Mouse (Mus musculus): ENCODE results near the gene Ctrb1. TPM values are rescaled to one million over a fixed set of nuclear protein-coding genes. Genes with fewer than 3 reads are reported as not detected.

The Ctrb1 gene
- total and polyA plus RNA-seq, 2 experiments from 2014 or later = not detected

DNA sequence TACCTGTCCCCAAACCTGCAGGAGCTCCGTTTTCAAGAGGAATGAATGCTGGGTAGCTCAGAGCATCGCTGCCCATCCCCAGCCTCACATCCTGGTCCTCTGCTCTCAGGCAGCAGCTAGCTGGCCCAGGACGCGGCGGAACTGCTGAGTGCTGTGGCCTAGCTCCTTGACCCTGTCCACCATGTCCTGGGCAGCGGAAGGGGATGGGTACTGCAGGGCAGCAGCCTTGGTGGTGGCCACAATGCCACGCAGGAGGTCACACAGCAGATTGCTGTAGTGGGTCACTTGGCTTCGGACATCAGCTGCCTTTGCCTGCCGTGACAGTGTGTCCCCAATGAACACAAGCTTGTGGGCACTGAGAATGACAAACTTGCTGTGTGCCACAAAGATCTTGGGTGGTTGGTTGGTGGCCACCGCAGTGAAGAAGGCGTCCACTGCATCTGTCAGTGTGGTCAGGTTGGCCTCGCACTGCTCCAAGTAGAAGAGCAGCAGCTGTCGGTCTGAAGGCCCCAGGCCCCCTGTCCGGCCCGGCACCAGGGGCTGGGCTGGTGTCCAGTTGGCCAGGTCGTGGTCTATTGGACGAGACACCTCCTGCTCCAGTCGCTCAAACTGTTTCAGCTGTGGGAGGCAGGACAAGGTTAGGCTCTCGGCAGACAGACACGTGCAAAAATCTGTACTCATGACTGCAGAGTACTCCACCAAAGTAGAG lies 20.1 kb upstream of the Ctrb1 start:
- peaks cover 42% of the 10 kb centered on the region for H3K36me3 ChIP-seq (ENCODE audit: insufficient read depth, low read length)
- H3K27me3 ChIP-seq (ENCODE audit: insufficient read depth, low read length) = no peaks in the 10 kb centered on the region

DNA sequence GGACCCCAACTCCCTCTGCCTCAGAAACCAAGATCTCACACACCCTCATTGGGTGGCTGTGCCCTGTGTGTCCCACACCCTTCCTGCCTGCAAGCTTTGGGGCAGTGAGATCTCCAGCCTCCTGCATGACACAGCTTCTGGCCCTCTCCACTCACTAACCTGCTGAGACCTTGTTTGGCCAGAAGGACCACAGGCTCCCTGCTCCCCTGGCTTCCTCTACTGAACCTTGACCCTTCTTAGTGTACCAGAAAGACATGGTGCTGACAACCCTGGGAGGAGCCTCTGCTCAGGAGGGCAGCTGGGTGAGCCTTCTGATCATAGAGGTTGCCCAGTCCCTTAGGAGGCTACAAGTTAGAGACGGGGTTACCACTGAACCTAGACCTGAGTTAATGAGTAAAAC lies 18.4 kb upstream of the Ctrb1 start:
- WGBS = 90% methylated on average over 1 of the region's 1 CpGs
- DNase-seq (ENCODE audit: low spot score) = no peak
- H3K36me3 ChIP-seq (ENCODE audit: insufficient read depth, low read length) = peaks cover 35% of the 10 kb centered on the region

More for the DNA sequence above, 20.1 kb upstream of the Ctrb1 start:
- Histone ChIP-seq H3K9me3 (ENCODE audit: low read length) (no peaks in the 10 kb centered on the region), H3K4me2 (ENCODE audit: low read depth, low read length, poor library complexity, severe bottlenecking) (no peak overlapping the region), H3K27ac (ENCODE audit: low read depth, low read length) (no peak overlapping the region), H3K4me1 (ENCODE audit: insufficient read depth, low read length) (no peaks in the 10 kb centered on the region), H3K4me3 (ENCODE audit: low read depth, low read length) (no peak overlapping the region), H3K9ac (replicated peaks; ENCODE audit: low read length, poor library complexity, severe bottlenecking) (no peak overlapping the region)
- DNase-seq (ENCODE audit: low spot score) (no peak), ATAC-seq (ENCODE audit: low FRiP score) (no peak)
- no peak for TF ChIP-seq CTCF (IDR thresholded peaks at IDR 0.05)
- WGBS = 94% methylated on average over 20 of the region's 20 CpGs

DNA sequence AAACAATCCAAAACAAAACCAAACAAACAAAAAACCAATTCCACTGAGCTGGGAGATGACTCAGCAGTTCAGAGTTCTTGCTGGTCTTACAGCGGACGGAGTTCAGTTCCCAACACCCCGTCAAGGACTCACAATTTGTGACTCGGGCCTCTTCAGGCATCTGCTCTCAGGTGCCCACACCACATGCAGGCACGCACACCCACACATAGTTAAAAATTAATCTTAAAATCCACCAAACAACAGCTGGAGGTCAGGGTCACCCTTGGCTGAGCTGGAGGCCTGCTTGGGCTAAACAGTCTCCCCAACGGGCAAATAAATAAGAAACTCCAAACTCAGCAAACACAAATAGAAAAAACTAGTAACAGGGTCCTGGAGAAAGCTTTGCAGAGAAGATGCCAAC lies 17.5 kb upstream of the Ctrb1 start:
- Histone ChIP-seq H3K9ac (replicated peaks; ENCODE audit: low read length, poor library complexity, severe bottlenecking) (no peak overlapping the region), H3K27me3 (ENCODE audit: insufficient read depth, low read length) (no peaks in the 10 kb centered on the region), H3K4me3 (ENCODE audit: low read depth, low read length) (no peak overlapping the region), H3K27ac (ENCODE audit: low read depth, low read length) (no peak overlapping the region), H3K36me3 (ENCODE audit: insufficient read depth, low read length) (peaks cover 26% of the 10 kb centered on the region), H3K9me3 (ENCODE audit: low read length) (no peaks in the 10 kb centered on the region), H3K4me1 (ENCODE audit: insufficient read depth, low read length) (no peaks in the 10 kb centered on the region), H3K4me2 (ENCODE audit: low read depth, low read length, poor library complexity, severe bottlenecking) (no peak overlapping the region)
- DNase-seq (ENCODE audit: low spot score) (no peak), ATAC-seq (ENCODE audit: low FRiP score) (no peak)
- TF ChIP-seq CTCF (IDR thresholded peaks at IDR 0.05) = no peak
- 93% methylated on average over 6 of the region's 6 CpGs for WGBS

More for the DNA sequence above, 18.4 kb upstream of the Ctrb1 start:
- no peak overlapping the region for H3K4me3 ChIP-seq (ENCODE audit: low read depth, low read length)
- no peak overlapping the region for H3K4me2 ChIP-seq (ENCODE audit: low read depth, low read length, poor library complexity, severe bottlenecking)
- H3K9ac ChIP-seq (replicated peaks; ENCODE audit: low read length, poor library complexity, severe bottlenecking) = no peak overlapping the region
- no peak for ATAC-seq (ENCODE audit: low FRiP score)
- H3K27me3 ChIP-seq (ENCODE audit: insufficient read depth, low read length) = no peaks in the 10 kb centered on the region
- no peaks in the 10 kb centered on the region for H3K9me3 ChIP-seq (ENCODE audit: low read length)
- H3K27ac ChIP-seq (ENCODE audit: low read depth, low read length) = no peak overlapping the region
- TF ChIP-seq CTCF (IDR thresholded peaks at IDR 0.05) = no peak
- H3K4me1 ChIP-seq (ENCODE audit: insufficient read depth, low read length) = no peaks in the 10 kb centered on the region

GRCm38 (mm10) chr8:111705699-111706098 lies 14.9 kb upstream of the Ctrb1 start:
- WGBS = 64% methylated on average over 5 of the region's 5 CpGs
- Histone ChIP-seq H3K36me3 (ENCODE audit: insufficient read depth, low read length) (peaks cover 15% of the 10 kb centered on the region), H3K4me1 (ENCODE audit: insufficient read depth, low read length) (no peaks in the 10 kb centered on the region), H3K9ac (replicated peaks; ENCODE audit: low read length, poor library complexity, severe bottlenecking) (no peak overlapping the region), H3K4me2 (ENCODE audit: low read depth, low read length, poor library complexity, severe bottlenecking) (no peak overlapping the region), H3K9me3 (ENCODE audit: low read length) (no peaks in the 10 kb centered on the region), H3K27ac (ENCODE audit: low read depth, low read length) (no peak overlapping the region), H3K27me3 (ENCODE audit: insufficient read depth, low read length) (no peaks in the 10 kb centered on the region), H3K4me3 (ENCODE audit: low read depth, low read length) (no peak overlapping the region)
- DNase-seq (ENCODE audit: low spot score) (no peak), ATAC-seq (ENCODE audit: low FRiP score) (no peak)
- no peak for TF ChIP-seq CTCF (IDR thresholded peaks at IDR 0.05)

- no peak for TF ChIP-seq CTCF (IDR thresholded peaks at IDR 0.05)
- Histone ChIP-seq H3K36me3 (ENCODE audit: insufficient read depth, low read length) (peaks cover 10% of the 10 kb centered on the region; the same call in 1 of the 2 replicates), H3K4me2 (ENCODE audit: low read depth, low read length, poor library complexity, severe bottlenecking) (no peak overlapping the region), H3K9me3 (ENCODE audit: low read length) (no peaks in the 10 kb centered on the region), H3K4me1 (ENCODE audit: insufficient read depth, low read length) (no peaks in the 10 kb centered on the region), H3K27me3 (ENCODE audit: insufficient read depth, low read length) (no peaks in the 10 kb centered on the region), H3K9ac (replicated peaks; ENCODE audit: low read length, poor library complexity, severe bottlenecking) (no peak overlapping the region), H3K27ac (ENCODE audit: low read depth, low read length) (no peak overlapping the region), H3K4me3 (ENCODE audit: low read depth, low read length) (no peak overlapping the region)
- ATAC-seq (ENCODE audit: low FRiP score) (no peak), DNase-seq (ENCODE audit: low spot score) (no peak)
- 93% methylated on average over 3 of the region's 3 CpGs for WGBS
Observed at GRCm38 (mm10) chr8:111705222-111705621, 14.4 kb upstream of the Ctrb1 start.

DNA sequence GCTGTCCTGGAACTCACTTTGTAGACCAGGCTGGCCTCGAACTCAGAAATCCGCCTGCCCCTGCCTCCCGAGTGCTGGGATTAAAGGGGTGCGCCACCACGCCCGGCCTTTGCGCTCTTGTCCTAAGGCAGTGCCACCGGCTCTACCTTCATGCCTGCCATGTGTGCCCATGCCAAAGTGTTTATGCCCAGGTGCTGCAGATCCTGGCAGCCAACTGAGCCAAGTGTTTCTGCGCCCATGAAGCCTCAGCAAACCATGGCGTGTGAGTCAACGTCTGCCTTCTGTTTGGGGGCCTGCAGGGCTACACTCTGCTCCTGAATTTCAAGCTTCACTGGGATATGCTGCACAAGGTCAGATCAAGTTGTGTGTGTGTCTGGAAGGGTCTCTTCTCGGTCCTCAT lies 13.8 kb upstream of the Ctrb1 start:
- no peak for TF ChIP-seq CTCF (IDR thresholded peaks at IDR 0.05)
- peaks cover 3% of the 10 kb centered on the region; the same call in 1 of the 2 replicates for H3K36me3 ChIP-seq (ENCODE audit: insufficient read depth, low read length)
- no peaks in the 10 kb centered on the region for H3K4me1 ChIP-seq (ENCODE audit: insufficient read depth, low read length)
- no peak for ATAC-seq (ENCODE audit: low FRiP score)
- H3K27ac ChIP-seq (ENCODE audit: low read depth, low read length) = no peak overlapping the region
- H3K9ac ChIP-seq (replicated peaks; ENCODE audit: low read length, poor library complexity, severe bottlenecking) = no peak overlapping the region
- no peak overlapping the region for H3K4me3 ChIP-seq (ENCODE audit: low read depth, low read length)
- no peak for DNase-seq (ENCODE audit: low spot score)
- WGBS = 89% methylated on average over 12 of the region's 12 CpGs
- H3K27me3 ChIP-seq (ENCODE audit: insufficient read depth, low read length) = no peaks in the 10 kb centered on the region
- no peaks in the 10 kb centered on the region for H3K9me3 ChIP-seq (ENCODE audit: low read length)
- no peak overlapping the region for H3K4me2 ChIP-seq (ENCODE audit: low read depth, low read length, poor library complexity, severe bottlenecking)

All from midbrain, postnatal 0 days (tissue).